Mouse (Mus musculus) liver, postnatal 0 days (tissue): ENCODE results near the gene A730009L09Rik.

Experiments used
- CTCF ChIP-seq: sonication (generic); IDR thresholded peaks from 2 replicates; pipeline ENCODE4 v1.5.1; 2016; ENCODE audit warnings: antibody characterized with exemption, low read depth
- EP300 ChIP-seq: IDR thresholded peaks from 2 replicates; pipeline ENCODE4 v1.6.1; 2016; ENCODE audit warnings: antibody characterized with exemption, low read depth, mild to moderate bottlenecking

- TF ChIP-seq CTCF (no peak), EP300 (no peak)
These were observed 40.2 kb upstream of the A730009L09Rik start for GRCm38 (mm10) chr16:84474712-84475111.
